Mouse (Mus musculus) bone marrow macrophage, adult 2 months (primary cell): ENCODE results near the gene Arsg.

Source experiments
- CTCF ChIP-seq: IDR thresholded peaks from 2 replicates; pipeline ENCODE4 v1.5.1; 2012; ENCODE audit warnings: low read depth, mild to moderate bottlenecking, low read length, moderate library complexity
- POLR2A ChIP-seq: IDR thresholded peaks from 2 replicates; pipeline ENCODE4 v1.6.1; 2012; ENCODE audit warnings: mild to moderate bottlenecking, low read depth, low read length, borderline replicate concordance

- TF ChIP-seq CTCF (no peak), POLR2A (no peak)
These were observed 28.6 kb upstream of the Arsg start for GRCm38 (mm10) chr11:109444600-109444999.
